Mouse (Mus musculus): ENCODE measurements around the gene Sec22b. TPM values are rescaled to one million over a fixed set of nuclear protein-coding genes. Genes with fewer than 3 reads are reported as not detected.

Gene Sec22b
- polyA plus RNA-seq, 1 experiment from 2014 or later: 114 TPM

DNA sequence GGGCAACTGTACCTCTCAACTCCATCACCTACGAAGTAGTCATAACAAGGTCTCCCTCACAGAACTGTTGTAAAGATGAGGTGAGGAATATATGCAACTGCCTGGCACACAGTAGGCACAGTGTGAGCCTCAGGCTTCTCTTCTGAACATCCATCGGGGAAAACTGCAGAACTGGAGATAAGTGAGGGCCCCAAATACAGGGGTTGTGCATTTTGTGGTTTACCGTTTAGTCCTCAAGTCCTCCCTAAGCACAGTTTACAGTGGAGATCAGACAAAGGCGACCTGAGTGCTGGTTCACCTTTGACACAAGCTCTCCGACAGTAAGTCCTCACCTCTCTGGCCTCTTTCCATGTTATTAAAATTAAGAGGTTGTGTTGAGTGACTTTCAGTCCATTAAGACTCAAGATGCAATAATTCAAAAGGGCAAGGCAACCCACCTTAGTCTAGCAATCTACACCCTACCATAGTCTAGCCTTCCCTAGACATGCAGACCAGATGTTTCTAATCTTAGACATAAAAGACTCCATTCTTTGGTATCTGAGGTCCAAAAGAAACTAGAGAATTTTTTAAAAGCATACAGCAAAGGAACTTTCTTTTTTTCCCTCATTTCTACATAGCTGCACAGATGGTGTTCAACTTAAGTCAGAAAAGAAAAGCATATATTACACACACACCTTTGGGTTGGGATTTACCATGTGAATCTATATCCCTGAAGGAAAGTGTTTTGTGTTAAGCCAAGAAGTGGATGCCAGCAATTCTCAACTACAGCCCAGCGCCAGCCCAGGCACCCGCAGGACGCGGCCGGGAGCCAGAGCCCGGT, 40.7 kb downstream of the Sec22b start:
- ATAC-seq (ENCODE audit: low FRiP score, low TSS enrichment) (no peak), DNase-seq (no peak)
- Histone ChIP-seq H3K36me3 (ENCODE audit: control insufficient read depth, insufficient read depth, low read length) (no peaks in the 10 kb centered on the region), H3K27me3 (ENCODE audit: control insufficient read depth, insufficient read depth, low read length) (no peaks in the 10 kb centered on the region), H3K27ac (replicated peaks; ENCODE audit: low read depth, low read length) (no peak overlapping the region), H3K4me1 (ENCODE audit: control insufficient read depth, insufficient read depth, low read length) (peaks cover 47% of the 10 kb centered on the region), H3K9ac (replicated peaks; ENCODE audit: low read length) (no peak overlapping the region), H3K9me3 (ENCODE audit: control insufficient read depth, low read length) (no peaks in the 10 kb centered on the region), H3K4me3 (replicated peaks; ENCODE audit: low read depth, low read length) (no peak overlapping the region), H3K4me2 (ENCODE audit: low read length) (peak overlapping the region; percentile 38)
- WGBS: 30% methylated on average over 11 of the region's 11 CpGs

DNA sequence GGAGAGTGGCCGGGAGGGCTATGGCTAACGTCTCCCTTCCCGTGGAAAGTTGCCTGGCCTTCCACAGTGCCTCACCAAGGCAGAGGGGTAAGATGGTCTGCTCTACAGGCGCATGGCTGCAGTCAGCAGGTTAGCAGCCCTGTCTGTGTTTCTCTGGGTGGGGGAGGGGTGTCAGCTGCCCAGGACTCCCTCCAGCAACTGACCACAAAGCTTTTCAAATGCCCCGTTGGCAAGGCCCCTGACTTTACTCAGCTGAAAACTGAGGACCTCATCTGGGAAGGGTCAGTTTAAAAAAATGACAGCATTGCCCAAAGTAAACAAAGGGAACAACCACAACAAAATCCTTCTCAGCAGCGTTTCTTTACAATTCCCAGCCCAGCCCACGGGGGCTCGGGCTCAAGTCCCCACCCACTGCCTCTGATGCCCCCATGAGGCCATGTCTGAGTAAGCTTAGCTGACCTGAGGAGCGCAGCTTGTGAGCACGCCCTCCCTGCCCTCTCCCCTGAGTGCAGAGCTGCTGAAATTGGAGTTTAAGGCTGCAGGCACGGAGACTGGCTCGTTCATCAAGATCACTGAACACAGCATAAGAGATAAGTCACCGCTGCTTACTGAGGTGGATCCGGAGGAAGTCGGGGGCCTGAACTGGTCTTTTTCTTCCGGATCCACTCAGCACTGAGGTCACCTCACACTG, 41.4 kb downstream of the Sec22b start:
- H3K9me3 ChIP-seq (ENCODE audit: control insufficient read depth, low read length): no peaks in the 10 kb centered on the region
- no peak overlapping the region; the same call in 1 of the 2 replicates for H3K27ac ChIP-seq (replicated peaks; ENCODE audit: low read depth, low read length)
- ATAC-seq (ENCODE audit: low FRiP score, low TSS enrichment) (no peak), DNase-seq (peak; percentile 49)
- H3K9ac ChIP-seq (replicated peaks; ENCODE audit: low read length): no peak overlapping the region; the same call in 1 of the 2 replicates
- H3K4me1 ChIP-seq (ENCODE audit: control insufficient read depth, insufficient read depth, low read length): peaks cover 44% of the 10 kb centered on the region
- H3K4me2 ChIP-seq (ENCODE audit: low read length): peak overlapping the region; percentile 38
- 7% methylated on average over 16 of the region's 16 CpGs for WGBS
- H3K4me3 ChIP-seq (replicated peaks; ENCODE audit: low read depth, low read length): no peak overlapping the region
- H3K27me3 ChIP-seq (ENCODE audit: control insufficient read depth, insufficient read depth, low read length): no peaks in the 10 kb centered on the region
- H3K36me3 ChIP-seq (ENCODE audit: control insufficient read depth, insufficient read depth, low read length): no peaks in the 10 kb centered on the region

DNA sequence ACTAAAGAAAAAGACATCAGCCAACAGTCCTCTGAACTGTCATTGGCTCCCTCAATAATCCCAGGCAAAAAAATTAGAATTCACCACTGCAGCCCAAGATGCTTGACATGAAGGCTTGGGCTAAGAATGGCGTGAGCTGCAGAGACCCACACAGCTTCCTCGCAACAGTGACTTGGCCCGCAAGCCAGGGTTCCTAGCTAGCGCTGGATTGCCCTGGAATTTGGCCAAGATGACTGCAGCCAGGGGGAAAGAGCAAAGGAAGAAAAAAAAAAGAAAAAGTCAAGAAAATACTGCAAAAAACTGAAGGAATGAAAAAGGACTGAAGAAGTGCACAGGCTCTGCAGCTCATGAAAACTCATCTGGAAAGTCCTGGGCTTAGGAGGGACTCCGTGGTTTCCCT, 43.5 kb downstream of the Sec22b start:
- no peaks in the 10 kb centered on the region for H3K9me3 ChIP-seq (ENCODE audit: control insufficient read depth, low read length)
- no peaks in the 10 kb centered on the region for H3K27me3 ChIP-seq (ENCODE audit: control insufficient read depth, insufficient read depth, low read length)
- no peak overlapping the region for H3K9ac ChIP-seq (replicated peaks; ENCODE audit: low read length)
- no peaks in the 10 kb centered on the region for H3K36me3 ChIP-seq (ENCODE audit: control insufficient read depth, insufficient read depth, low read length)
- H3K4me3 ChIP-seq (replicated peaks; ENCODE audit: low read depth, low read length): no peak overlapping the region
- ATAC-seq (ENCODE audit: low FRiP score, low TSS enrichment): no peak
- H3K27ac ChIP-seq (replicated peaks; ENCODE audit: low read depth, low read length): no peak overlapping the region
- DNase-seq: peak; percentile 38
- peaks cover 27% of the 10 kb centered on the region for H3K4me1 ChIP-seq (ENCODE audit: control insufficient read depth, insufficient read depth, low read length)
- no peak overlapping the region for H3K4me2 ChIP-seq (ENCODE audit: low read length)
- 67% methylated on average over 5 of the region's 5 CpGs for WGBS

- no peaks in the 10 kb centered on the region for H3K36me3 ChIP-seq (ENCODE audit: control insufficient read depth, insufficient read depth, low read length)
- 22% methylated on average over 4 of the region's 4 CpGs for WGBS
- no peak overlapping the region for H3K4me3 ChIP-seq (replicated peaks; ENCODE audit: low read depth, low read length)
- no peaks in the 10 kb centered on the region for H3K27me3 ChIP-seq (ENCODE audit: control insufficient read depth, insufficient read depth, low read length)
- H3K9ac ChIP-seq (replicated peaks; ENCODE audit: low read length): no peak overlapping the region
- DNase-seq: no peak
- H3K4me1 ChIP-seq (ENCODE audit: control insufficient read depth, insufficient read depth, low read length): peaks cover 10% of the 10 kb centered on the region
- H3K27ac ChIP-seq (replicated peaks; ENCODE audit: low read depth, low read length): no peak overlapping the region
- no peak overlapping the region for H3K4me2 ChIP-seq (ENCODE audit: low read length)
- no peaks in the 10 kb centered on the region for H3K9me3 ChIP-seq (ENCODE audit: control insufficient read depth, low read length)
- ATAC-seq (ENCODE audit: low FRiP score, low TSS enrichment): no peak
Observed at GRCm38 (mm10) chr3:97946439-97946838, 45.4 kb downstream of the Sec22b start.

- Histone ChIP-seq H3K4me1 (ENCODE audit: control insufficient read depth, insufficient read depth, low read length) (0 out of 2 replicates have a peak, but pooled peaks cover 2% of the 10 kb centered on the region), H3K27me3 (ENCODE audit: control insufficient read depth, insufficient read depth, low read length) (no peaks in the 10 kb centered on the region)
- ATAC-seq (ENCODE audit: low FRiP score, low TSS enrichment): no peak
Observed at GRCm38 (mm10) chr3:97948518-97948917, 47.5 kb downstream of the Sec22b start.

GRCm38 (mm10) chr3:97949946-97950345, 49.0 kb downstream of the Sec22b start:
- H3K36me3 ChIP-seq (ENCODE audit: control insufficient read depth, insufficient read depth, low read length): no peaks in the 10 kb centered on the region
- no peak overlapping the region for H3K27ac ChIP-seq (replicated peaks; ENCODE audit: low read depth, low read length)
- H3K4me3 ChIP-seq (replicated peaks; ENCODE audit: low read depth, low read length): no peak overlapping the region
- no peak overlapping the region for H3K9ac ChIP-seq (replicated peaks; ENCODE audit: low read length)
- H3K4me2 ChIP-seq (ENCODE audit: low read length): no peak overlapping the region
- no peaks in the 10 kb centered on the region for H3K9me3 ChIP-seq (ENCODE audit: control insufficient read depth, low read length)
- ATAC-seq (ENCODE audit: low FRiP score, low TSS enrichment): no peak
- no peaks in the 10 kb centered on the region for H3K27me3 ChIP-seq (ENCODE audit: control insufficient read depth, insufficient read depth, low read length)
- 0 out of 2 replicates have a peak, but pooled peaks cover 2% of the 10 kb centered on the region for H3K4me1 ChIP-seq (ENCODE audit: control insufficient read depth, insufficient read depth, low read length)
- DNase-seq: no peak
- 77% methylated on average over 5 of the region's 5 CpGs for WGBS

More at GRCm38 (mm10) chr3:97948518-97948917, 47.5 kb downstream of the Sec22b start:
- DNase-seq: no peak
- no peak overlapping the region for H3K9ac ChIP-seq (replicated peaks; ENCODE audit: low read length)
- no peaks in the 10 kb centered on the region for H3K36me3 ChIP-seq (ENCODE audit: control insufficient read depth, insufficient read depth, low read length)
- H3K9me3 ChIP-seq (ENCODE audit: control insufficient read depth, low read length): no peaks in the 10 kb centered on the region
- H3K27ac ChIP-seq (replicated peaks; ENCODE audit: low read depth, low read length): no peak overlapping the region
- 90% methylated on average over 2 of the region's 2 CpGs for WGBS
- no peak overlapping the region for H3K4me3 ChIP-seq (replicated peaks; ENCODE audit: low read depth, low read length)
- no peak overlapping the region for H3K4me2 ChIP-seq (ENCODE audit: low read length)

DNA sequence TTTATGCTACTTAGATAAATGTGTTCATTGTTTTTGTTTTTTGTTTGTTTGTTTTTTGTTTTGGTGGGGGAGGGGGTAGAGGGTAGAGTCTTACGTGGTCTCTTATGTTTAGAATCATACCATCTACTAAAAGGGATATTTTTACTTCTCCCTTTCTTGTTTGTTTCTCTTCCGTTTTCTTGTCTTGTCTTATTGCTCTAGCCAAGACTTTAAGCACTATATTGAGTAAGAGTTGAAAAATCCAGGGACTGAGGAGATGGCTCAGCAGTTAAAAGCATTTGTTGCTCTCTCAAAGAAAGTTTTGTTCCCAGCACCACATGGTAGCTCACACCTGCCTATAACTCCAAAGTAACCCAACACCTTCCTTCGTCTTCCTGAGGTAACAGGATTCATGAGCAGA, 50.1 kb downstream of the Sec22b start:
- no peak overlapping the region for H3K4me3 ChIP-seq (replicated peaks; ENCODE audit: low read depth, low read length)
- no peaks in the 10 kb centered on the region for H3K9me3 ChIP-seq (ENCODE audit: control insufficient read depth, low read length)
- no peak overlapping the region for H3K27ac ChIP-seq (replicated peaks; ENCODE audit: low read depth, low read length)
- 93% methylated on average over 3 of the region's 3 CpGs for WGBS
- H3K4me2 ChIP-seq (ENCODE audit: low read length): no peak overlapping the region
- no peaks in the 10 kb centered on the region for H3K27me3 ChIP-seq (ENCODE audit: control insufficient read depth, insufficient read depth, low read length)
- ATAC-seq (ENCODE audit: low FRiP score, low TSS enrichment) (no peak), DNase-seq (no peak)
- no peaks in the 10 kb centered on the region for H3K36me3 ChIP-seq (ENCODE audit: control insufficient read depth, insufficient read depth, low read length)
- no peak overlapping the region for H3K9ac ChIP-seq (replicated peaks; ENCODE audit: low read length)
- 0 out of 2 replicates have a peak, but pooled peaks cover 2% of the 10 kb centered on the region for H3K4me1 ChIP-seq (ENCODE audit: control insufficient read depth, insufficient read depth, low read length)

- DNase-seq (no peak), ATAC-seq (ENCODE audit: low FRiP score, low TSS enrichment) (no peak)
- Histone ChIP-seq H3K27me3 (ENCODE audit: control insufficient read depth, insufficient read depth, low read length) (no peaks in the 10 kb centered on the region), H3K4me3 (replicated peaks; ENCODE audit: low read depth, low read length) (no peak overlapping the region), H3K4me1 (ENCODE audit: control insufficient read depth, insufficient read depth, low read length) (no peaks in the 10 kb centered on the region), H3K36me3 (ENCODE audit: control insufficient read depth, insufficient read depth, low read length) (no peaks in the 10 kb centered on the region), H3K9ac (replicated peaks; ENCODE audit: low read length) (no peak overlapping the region), H3K4me2 (ENCODE audit: low read length) (no peak overlapping the region), H3K9me3 (ENCODE audit: control insufficient read depth, low read length) (no peaks in the 10 kb centered on the region), H3K27ac (replicated peaks; ENCODE audit: low read depth, low read length) (no peak overlapping the region)
- 67% methylated on average over 2 of the region's 2 CpGs for WGBS
Observed at GRCm38 (mm10) chr3:97953196-97953595, 52.2 kb downstream of the Sec22b start.
